Mouse (Mus musculus): Measurements from ENCODE around the gene Irx6.

GRCm38 (mm10) chr8:92723947-92724346 lies 49.9 kb downstream of the Irx6 start:
- TF ChIP-seq GATA1 (IDR thresholded peaks at IDR 0.05; ENCODE audit: low read length) (no peak), TAL1 (IDR thresholded peaks at IDR 0.05; ENCODE audit: low read length) (no peak)
